Mouse (Mus musculus) liver, adult (tissue): ENCODE results near the gene Ifnl3.

Experiments
- GATA4 ChIP-seq: IDR thresholded peaks from 2 replicates; pipeline ENCODE4 v1.6.1; 2014; ENCODE audit warnings: mild to moderate bottlenecking, low read length; ENCODE audit not compliant: insufficient replicate concordance

The Ifnl3 gene

DNA sequence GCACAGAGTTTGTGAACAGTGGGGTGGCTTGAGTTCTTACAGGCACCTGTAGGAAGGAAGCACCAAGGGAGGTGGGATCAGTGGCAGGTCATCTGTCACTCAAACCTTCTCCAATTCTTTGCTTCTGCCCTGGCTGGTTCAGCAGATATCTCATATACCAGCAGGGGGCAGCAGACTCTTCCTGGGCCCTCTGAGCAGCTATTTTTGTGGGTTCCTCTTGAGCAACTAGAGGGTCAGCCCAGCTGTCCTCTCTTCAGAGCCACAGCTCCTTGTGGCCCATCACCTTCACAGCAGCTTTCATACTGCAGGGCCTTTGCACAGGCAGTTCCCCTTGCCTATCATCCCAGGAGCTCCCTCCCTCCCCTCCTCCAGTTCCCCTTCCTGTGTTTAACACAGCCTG lies 45.6 kb downstream of the Ifnl3 start:
- TF ChIP-seq GATA4 = no peak

DNA sequence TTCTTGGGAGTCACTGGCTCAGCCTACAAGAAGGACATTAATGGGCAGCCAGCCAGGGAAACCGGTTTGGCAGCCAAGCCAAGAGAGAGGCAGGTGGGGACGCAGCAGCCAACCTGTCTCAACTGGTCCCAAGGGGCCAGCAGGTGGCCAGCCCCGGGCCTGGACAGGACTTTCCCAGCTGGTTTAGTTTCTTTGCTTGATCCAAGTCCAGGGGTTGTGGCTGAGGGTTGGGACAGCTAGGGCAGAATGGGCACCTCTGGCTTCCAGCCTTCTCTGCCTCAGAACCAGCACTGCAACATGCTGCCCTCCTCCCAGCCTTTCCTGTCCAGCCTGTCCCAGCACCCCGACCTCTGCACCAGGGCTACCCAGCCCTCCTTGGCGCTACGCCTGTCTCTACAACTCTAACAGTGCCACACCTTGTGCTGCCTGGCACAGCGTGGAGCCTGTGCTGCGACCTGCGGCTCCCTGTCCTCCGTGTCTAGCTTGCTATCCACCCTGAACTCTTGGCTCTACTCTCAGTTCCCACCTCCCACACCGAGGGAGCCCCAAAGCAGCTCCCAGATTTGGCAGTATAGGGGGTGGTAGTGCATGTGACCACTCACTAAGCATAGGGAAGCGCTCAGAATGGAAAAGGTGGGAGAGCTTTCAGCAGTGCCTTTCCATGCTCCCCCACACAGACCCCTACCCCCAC lies 47.8 kb downstream of the Ifnl3 start:
- TF ChIP-seq GATA4 = no peak

DNA sequence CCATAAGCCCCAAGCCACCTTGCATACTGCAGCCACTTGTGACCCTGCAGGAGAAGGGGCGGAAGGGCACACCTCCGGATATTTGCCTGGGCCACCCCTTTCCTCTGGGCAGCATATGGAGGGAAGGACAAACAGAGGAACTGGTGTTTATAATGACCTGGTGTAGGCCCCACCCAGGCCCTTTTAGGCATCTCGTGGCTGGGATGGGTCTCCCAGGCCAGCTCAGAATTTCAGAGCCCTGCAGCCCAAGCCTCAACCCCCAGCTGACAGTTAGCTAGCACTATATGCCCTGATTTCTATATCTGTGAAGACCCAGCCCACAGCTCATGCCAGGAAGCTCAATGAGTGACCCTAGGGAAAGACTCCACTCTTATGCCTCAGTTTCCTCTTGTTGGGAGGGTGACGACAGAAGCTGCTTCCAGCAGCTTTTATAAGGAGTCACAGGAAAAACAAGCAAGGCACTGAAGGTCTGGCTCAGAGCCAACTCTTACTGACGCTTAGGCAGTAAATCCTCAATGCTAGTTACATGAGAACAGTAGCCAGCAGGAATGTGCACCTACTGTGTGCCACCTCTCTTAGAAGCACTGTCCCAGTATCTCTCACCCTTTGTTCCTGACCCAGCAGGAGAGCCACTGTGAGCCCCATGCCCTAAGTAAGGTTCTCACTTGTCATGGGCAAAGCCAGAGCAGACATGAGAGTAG lies 48.5 kb downstream of the Ifnl3 start:
- TF ChIP-seq GATA4 = no peak

DNA sequence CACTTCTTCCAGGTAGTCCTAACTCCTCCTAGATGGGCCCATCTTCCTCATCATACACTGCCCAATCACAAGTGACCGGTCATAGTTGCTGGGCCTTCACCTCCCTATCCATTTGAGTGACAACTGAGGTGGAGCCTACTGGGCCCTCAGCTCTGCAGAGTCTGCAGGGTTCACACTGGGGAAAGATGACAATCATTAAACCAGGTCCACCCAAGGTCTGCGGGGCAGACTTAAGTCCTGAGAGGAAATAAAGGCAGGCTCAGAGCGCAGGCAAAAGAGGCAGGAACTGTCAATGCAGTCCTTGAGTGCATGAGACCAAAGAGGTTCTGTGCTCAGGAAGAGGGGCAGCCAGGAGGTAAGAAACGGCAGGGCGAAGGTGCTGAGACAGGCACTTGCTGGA lies 50.1 kb downstream of the Ifnl3 start:
- TF ChIP-seq GATA4 = no peak

DNA sequence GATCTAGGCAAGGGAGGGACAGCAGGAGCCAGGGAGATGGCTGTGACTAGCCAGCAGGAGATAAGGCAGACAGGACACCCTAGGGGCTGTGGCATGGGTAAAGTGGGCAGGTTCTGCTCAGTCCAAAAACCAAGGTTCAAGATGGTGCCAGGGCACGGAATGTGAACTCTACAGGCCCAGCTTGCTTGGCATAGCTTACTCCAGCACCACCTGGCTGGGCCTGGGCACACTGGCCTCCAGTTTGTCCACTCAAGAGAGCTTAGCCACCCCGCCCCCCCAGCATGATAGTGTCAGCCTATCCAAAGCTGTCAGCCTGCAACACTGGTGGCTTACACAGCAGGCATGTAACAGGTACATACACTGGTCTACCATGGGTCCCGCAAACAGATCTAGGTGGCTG lies 50.6 kb downstream of the Ifnl3 start:
- TF ChIP-seq GATA4 = no peak
